In genomic region chr1:54896109-54897085, GRCm38 (mm10) we compare ENCODE assay signal across 8 mouse cellular contexts. TPM values are rescaled to one million over a fixed set of nuclear protein-coding genes. Genes with fewer than 3 reads are reported as not detected.
DNase-seq lines count a peak whose midpoint lies in the region.

No protein-coding gene starts in this region.

- DNase-seq in heart, adult 18-20 months: peak; percentile 40 to 55
- DNase-seq in heart, adult 8-10 months (ENCODE audit: low spot score): no peak
- DNase-seq in urinary bladder, postnatal 14 days (ENCODE audit: low spot score): peak; percentile 11
- DNase-seq in urinary bladder, postnatal 25 days (ENCODE audit: low spot score): no peak
- DNase-seq in left cerebral cortex, postnatal 14 days (ENCODE audit: low spot score in 2 of 2): peak; percentile 69 to 84
- peak; percentile 79 to 87 for DNase-seq in right cerebral cortex, postnatal 10 days (ENCODE audit: low spot score in 2 of 2)
- no peak for DNase-seq in c-Kit-positive CD71-positive TER-119-positive erythroid progenitor cells, embryonic 14.5 days (ENCODE audit: low spot score)
- DNase-seq in cerebellum, adult 9-11 months: no peak

- intact Hi-C loops in left cerebral cortex, postnatal 14 days (cut with DNase I): no loop called here

RNA-seq across cellular contexts. Expression of gene Ankrd44, which starts 29.8 kb away (rescaled TPM):
- 10 to 100 TPM in 1 of 2 experiments, 1 to 10 TPM in 1; 7.5 to 15.7 TPM for total RNA-seq in heart, adult 18-20 months (2021)
- total RNA-seq in heart, adult 8-10 months (2022): 10 to 100 TPM in 1 of 4 experiments, 1 to 10 TPM in 3; 6.9 to 13.4 (median 8.3) TPM
- 10 to 100 TPM; 20.6 to 22.8 TPM for total RNA-seq in left cerebral cortex, postnatal 14 days (2021)

Comparison
In these comparisons a context has a peak if more than half of its experiments do, and no peak if none do; other contexts are left out.
1. DNase-seq: peak in heart, adult 18-20 months (2 of 2), urinary bladder, postnatal 14 days (single experiment), left cerebral cortex, postnatal 14 days (2 of 2) and right cerebral cortex, postnatal 10 days (2 of 2); none in heart, adult 8-10 months (single experiment), urinary bladder, postnatal 25 days (single experiment), c-Kit-positive CD71-positive TER-119-positive erythroid progenitor cells, embryonic 14.5 days (single experiment) and cerebellum, adult 9-11 months (single experiment).